Mouse (Mus musculus): ENCODE results near the gene Tacr1. TPM values are rescaled to one million over a fixed set of nuclear protein-coding genes. Genes with fewer than 3 reads are reported as not detected.

Gene Tacr1
- polyA plus RNA-seq, 1 experiment from 2014 or later: 0.14 TPM

GRCm38 (mm10) chr6:82608756-82609155 is 206.6 kb downstream of the Tacr1 start:
- no peak overlapping the region for H3K27ac ChIP-seq
- no peaks in the 10 kb centered on the region for H3K36me3 ChIP-seq (ENCODE audit: insufficient read depth, low read length)
- ATAC-seq (replicated peaks; ENCODE audit: low FRiP score, low read depth): no peak
- no peaks in the 10 kb centered on the region for H3K9me3 ChIP-seq (replicated peaks; ENCODE audit: low read length)
- H3K9ac ChIP-seq (ENCODE audit: low read depth, low read length): no peak overlapping the region
- H3K4me1 ChIP-seq (replicated peaks; ENCODE audit: insufficient read depth, low read length): no peaks in the 10 kb centered on the region
- no peak for TF ChIP-seq CTCF (IDR thresholded peaks at IDR 0.05; ENCODE audit: low read depth)
- H3K4me2 ChIP-seq (ENCODE audit: low read length): no peak overlapping the region
- H3K27me3 ChIP-seq (ENCODE audit: insufficient read depth, low read length): no peaks in the 10 kb centered on the region
- no peak for DNase-seq (ENCODE audit: low spot score)
- H3K4me3 ChIP-seq (replicated peaks; ENCODE audit: low read depth, low read length): no peak overlapping the region
- 93% methylated on average over 4 of the region's 4 CpGs for WGBS

- 83% methylated on average over 7 of the region's 7 CpGs for WGBS
- Histone ChIP-seq H3K27me3 (ENCODE audit: insufficient read depth, low read length) (no peaks in the 10 kb centered on the region), H3K4me2 (ENCODE audit: low read length) (no peak overlapping the region), H3K9me3 (replicated peaks; ENCODE audit: low read length) (no peaks in the 10 kb centered on the region), H3K4me1 (replicated peaks; ENCODE audit: insufficient read depth, low read length) (no peaks in the 10 kb centered on the region), H3K4me3 (replicated peaks; ENCODE audit: low read depth, low read length) (no peak overlapping the region), H3K9ac (ENCODE audit: low read depth, low read length) (no peak overlapping the region), H3K36me3 (ENCODE audit: insufficient read depth, low read length) (no peaks in the 10 kb centered on the region), H3K27ac (no peak overlapping the region)
- ATAC-seq (replicated peaks; ENCODE audit: low FRiP score, low read depth) (no peak), DNase-seq (ENCODE audit: low spot score) (no peak)
- TF ChIP-seq CTCF (IDR thresholded peaks at IDR 0.05; ENCODE audit: low read depth): no peak
Measured at GRCm38 (mm10) chr6:82609339-82609926, 207.3 kb downstream of the Tacr1 start.

Measured in kidney, postnatal 0 days (tissue).